Mouse (Mus musculus): ENCODE results near the gene Zbtb7b. TPM values are rescaled to one million over a fixed set of nuclear protein-coding genes. Genes with fewer than 3 reads are reported as not detected.

Gene Zbtb7b
- polyA plus RNA-seq (2014; fragmentation: Illumina TruSeq; extraction: RNeasy Lipid Tissue Mini Kit (QIAGEN cat#74804); ENCODE audit: low read depth, low replicate concordance), result 25.7 TPM

DNA sequence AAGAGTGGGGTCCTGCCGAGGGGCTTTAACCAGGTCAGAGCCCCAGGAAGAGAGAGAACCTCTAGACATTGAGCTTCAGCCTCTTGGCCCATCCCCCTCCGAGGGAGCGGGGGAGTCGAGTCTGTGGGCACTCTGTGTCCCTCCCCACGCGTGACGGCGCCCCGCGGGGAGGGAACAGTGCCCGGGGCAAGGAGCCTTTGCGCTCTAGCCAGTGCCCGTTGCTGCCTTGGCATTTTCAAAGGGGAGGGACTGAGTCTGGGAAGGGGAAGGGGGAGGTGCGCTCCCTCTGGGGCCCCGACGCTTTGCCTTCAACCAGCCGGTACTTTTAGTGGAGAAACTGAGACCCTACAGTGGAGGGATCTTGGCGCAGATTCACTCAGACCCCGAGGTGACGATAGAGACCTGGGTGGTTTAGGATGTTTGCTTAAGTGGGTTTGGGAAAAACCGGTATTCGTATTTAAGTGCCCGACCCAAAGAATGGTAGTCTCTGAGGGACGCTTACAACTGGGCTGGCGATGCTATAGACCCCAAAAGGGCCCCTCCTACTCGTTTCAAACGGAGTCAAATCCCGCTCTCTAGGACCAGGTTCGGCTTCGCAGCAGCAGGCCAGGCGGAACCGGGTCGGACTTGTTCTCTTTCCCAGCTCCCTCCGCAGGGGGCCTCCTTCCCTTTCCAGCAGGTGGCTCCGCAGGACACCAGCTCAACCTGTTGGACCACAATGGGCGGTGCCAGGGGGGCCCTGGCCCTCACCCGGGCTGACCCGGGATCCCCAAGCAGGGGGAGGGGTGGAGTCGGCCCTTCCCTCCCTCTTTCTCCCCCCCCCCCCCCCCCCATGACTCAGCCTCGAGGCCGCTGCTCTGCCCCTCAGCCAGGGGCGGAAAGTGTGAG, at the start of gene Zbtb7b:
Gene Zbtb7b, minus strand, starts transcription at position 771 of the 888 bp plus-strand sequence.

DNA sequence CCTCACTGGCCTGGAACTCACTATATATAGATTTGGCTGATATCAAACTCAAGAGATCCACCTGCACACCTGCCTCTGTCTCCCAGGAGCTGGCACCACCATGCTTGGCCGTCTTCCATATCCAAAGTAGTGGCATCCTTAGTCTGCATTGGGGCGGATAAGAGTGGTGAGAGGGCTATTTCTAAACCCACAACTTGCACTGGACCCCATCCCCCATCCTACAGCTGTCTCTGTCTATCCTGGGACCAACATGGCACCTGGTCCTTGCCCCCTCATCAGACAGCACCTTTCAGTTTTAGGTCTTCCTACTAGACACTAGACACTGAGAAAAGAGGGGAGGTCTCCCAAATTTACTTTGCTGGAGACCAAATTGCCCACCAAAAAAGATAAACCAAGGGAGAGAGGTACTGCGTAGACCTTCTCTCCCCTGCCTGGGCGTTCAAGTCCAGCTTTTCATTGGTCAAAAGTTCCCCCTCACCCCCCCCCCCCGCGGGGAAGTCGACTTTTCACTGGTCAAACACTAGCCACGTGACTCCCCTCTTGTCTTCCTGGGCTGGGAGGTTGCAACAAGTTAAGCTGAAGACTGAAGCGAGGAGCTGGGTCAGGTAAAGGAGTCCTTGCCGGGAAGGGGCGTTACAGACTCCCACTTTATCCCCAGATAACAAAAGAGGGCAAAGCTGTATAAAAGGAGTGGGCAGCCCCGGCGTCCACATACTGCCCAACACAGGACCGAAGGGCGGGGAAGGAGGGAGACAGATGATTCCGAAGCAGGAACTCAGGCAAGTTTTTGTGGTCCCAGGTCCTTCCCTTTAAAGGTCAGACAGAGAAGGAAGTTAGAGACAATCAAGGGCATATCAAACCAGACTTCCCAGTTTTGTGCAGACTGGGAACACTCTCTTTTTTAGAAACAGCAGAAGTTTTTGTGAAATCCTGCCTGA, 41.9 kb upstream of the Zbtb7b start, which contains the start of gene Pbxip1:
Gene Pbxip1, plus strand, starts transcription at position 531 of the 938 bp plus-strand sequence.

DNA sequence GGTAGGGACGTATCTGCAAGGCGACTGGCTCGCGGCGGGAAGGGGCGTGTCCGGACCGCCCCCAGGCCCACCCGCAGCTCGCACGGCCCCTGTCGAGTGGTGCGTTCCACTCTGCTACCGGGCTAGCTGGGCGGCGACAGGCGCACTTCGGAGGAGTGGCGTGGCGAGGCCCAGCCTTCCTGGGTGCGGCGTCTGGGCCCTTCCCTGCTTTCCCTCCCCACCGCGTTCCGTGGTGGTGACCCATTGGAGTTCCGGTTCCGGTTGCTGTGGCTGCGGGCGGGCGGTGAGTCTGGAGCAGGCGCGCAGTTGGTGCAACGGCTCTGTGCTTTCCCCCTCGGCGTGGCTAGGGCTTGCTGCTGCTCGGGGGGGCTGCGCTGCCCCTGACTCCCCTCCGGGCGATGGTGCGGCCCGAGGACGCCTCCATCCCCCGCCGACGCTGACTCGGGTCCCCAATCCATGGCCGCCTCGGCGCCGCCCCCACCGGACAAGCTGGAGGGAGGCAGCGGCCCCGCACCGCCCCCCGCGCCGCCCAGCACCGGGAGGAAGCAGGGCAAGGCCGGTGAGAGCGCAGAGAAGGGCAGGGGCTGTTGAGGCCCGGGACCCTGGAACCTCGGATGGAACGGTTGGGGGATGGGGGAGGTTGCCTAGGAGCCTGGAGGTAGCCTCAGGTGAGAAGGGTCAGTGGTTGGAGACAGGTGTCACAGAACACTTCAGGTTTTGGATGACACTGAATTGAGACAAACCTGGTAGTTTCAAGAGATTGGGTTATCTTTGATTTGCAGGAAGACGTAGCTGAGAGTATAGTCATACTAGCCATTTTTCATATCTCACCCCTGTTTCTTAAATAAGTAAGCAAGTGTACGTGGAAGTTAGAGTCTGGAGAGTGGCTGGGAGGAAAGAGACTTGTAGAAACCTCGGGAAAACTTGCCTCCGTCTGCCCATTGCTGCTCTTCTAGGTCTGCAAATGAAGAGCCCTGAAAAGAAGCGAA, 35.9 kb upstream of the Zbtb7b start, which contains the start of gene Pygo2:
Gene Pygo2, plus strand, starts transcription at position 44 of the 989 bp plus-strand sequence.

DNA sequence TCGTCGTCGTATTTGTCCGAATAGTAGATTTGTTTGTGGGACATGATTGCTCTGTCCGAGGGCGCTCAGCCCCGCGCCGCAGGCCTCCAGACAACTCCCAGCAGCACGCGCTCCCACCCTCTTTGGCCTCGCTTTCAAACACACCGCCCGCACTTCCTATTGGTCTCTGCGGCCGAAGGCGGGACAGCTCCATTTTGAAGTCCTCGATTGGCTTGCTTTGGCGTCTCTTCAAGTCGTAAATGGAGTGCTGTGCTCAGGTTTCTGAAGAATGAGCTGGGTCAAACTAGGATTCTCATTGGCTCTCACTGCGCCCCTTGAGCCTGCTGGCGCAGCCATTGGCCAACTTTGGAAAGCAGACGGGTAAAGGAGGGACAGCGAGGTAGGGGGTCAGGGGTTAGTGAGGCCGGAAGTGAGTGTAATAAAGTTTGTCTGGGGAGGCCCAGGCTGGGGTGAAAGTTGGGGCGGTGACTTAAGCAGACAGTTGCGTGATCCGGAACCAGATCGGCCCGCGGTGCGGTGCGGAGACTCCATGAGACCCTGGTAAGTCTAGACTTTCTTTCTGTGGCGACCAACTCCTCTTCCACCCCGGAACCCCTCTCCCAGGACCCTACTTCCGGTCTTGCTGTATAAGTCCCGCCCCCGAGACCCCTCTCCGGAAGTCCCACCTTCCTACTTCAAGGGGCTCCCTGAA, 23.7 kb upstream of the Zbtb7b start, which contains the start of the genes Cks1b and Shc1:
Gene Cks1b, minus strand, starts transcription at position 214 of the 691 bp plus-strand sequence.
Gene Shc1, plus strand, starts transcription at position 274 of the 691 bp plus-strand sequence.

DNA sequence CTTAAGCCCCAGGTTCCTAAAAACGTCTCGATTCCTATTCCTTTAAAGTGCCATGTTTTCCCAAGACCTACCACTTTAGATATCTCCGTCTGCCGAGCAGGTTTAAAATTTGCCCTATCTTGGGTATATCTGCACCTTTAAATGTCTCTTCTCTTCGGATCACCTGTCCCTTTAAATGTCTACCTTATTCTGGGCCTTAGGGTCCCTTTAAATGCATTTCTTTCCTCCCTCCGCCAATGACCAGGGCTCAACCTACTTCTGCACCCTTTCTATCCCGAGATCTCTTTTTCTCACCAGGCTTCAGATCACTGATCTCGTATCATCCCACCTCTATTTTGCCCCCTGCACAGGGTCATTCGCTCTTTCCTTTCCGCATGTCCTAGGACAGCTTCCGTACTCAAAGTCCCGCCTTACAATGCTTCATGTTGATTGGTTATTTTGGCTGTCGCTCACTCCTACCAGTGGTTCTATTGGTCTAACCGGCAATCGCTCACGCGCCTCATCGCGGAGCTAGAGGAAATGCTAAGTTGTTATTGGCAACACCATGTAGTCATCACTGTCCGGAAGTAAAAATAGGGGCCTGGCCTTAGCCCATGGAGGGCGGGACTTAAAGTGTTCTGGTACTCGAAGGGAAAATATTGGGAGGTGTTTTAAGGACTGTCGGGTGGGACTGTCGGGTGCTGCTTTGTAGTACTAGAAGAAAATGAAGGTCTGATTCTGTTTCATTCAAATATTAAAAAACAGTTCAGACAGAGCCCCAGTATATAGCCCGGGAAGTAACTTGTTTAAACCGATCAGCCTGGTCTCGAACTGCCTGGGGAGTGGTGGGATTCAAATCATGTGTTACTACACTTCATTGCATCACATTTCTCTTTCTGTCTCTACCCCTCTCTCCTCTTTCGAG, 17.2 kb upstream of the Zbtb7b start, which contains the start of gene Flad1:
Gene Flad1, minus strand, starts transcription at position 381 of the 904 bp plus-strand sequence.

DNA sequence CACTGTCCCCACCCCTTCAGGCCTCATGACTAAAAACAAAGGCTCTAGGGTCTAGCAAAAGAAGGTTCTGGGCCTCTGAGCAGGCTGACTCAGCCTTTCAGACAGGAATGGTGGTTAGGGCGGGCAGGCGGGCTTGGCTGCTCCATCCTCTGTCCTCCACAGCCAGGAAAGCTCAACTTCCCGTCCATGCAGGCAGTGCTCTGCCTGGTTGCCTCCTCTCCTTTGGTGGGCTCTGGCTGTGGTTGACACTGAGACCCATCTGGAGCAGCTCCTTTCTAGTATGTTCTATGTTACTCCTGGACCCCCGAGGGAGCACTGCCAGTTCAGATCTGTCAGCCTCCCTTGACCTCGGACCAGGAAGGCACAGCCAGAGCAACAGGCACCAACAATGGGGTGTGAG, 8.1 kb upstream of the Zbtb7b start, which contains the start of gene Lenep:
Gene Lenep, minus strand, starts transcription at position 101 of the 400 bp plus-strand sequence.

DNA sequence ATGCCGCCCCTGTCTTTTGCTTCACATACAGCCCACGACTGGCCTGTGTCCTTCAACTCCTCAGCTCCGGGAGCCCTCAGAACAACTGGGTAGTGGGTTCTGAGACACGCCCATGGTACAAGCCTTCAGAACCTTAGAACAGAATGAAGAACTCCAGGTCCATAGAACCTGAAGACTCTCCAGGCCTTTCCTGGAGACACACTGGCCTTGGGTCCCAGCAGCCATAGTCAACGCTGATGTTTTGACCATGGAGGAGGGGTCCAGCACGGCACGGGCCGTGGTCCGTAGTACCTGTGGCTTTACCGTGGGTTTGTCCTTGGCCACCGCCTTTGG, 29.5 kb downstream of the Zbtb7b start, which contains the start of gene Dcst1:
Gene Dcst1, minus strand, starts transcription at position 101 of the 333 bp plus-strand sequence.

DNA sequence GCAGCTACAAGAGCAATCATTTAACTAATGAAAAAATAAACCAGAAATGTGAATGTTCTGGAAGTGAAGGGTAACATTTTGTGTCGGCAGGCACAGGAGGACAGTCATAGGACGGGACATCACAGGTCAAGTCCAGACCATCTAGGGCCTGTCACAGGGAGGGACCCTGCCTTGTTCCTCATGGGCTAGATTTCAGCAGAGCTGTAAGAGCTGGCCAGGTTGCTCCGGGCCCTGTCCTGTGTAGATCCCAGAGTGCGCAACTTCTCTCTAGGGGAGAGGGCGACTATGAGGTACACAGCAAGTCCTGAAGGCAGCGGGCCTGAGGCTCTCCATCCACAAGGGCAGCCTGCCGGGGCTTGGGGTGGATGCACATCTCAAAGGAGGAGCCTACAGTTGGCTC, 32.9 kb downstream of the Zbtb7b start, which contains the start of gene Dcst2:
Gene Dcst2, plus strand, starts transcription at position 301 of the 400 bp plus-strand sequence.

DNA sequence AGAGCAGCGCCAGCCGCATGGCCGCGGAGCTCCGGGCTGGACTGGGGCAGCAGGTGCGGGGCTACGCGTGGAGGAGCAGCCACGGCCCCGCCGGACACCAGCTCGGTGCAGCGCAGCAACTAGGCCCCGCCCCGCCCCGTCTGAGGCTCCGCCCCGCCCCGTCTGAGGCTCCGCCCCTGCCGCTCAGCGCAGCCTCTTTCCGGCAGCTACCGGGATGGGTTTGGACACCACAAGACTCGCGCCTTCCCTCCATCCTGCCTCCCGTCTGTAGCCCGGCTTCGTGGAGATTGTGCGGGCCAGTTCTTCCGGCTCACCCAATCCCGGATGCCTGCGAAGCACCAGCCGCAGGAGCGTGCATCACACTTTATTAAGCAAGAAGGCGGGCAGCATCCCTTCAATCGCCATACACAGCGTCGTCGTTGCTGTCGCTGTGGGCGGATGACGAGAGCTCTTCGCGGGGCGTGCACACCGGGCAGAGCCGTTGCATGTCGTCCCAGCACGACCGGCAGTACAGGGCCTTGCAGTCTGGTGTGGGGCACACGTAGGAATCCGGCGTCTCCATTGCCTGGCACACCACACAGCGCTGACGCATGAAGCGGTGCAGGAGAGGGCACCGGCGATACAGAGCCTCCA, 44.6 kb downstream of the Zbtb7b start, which contains the start of gene Adam15:
Gene Adam15, minus strand, starts transcription at position 128 of the 633 bp plus-strand sequence.

DNA sequence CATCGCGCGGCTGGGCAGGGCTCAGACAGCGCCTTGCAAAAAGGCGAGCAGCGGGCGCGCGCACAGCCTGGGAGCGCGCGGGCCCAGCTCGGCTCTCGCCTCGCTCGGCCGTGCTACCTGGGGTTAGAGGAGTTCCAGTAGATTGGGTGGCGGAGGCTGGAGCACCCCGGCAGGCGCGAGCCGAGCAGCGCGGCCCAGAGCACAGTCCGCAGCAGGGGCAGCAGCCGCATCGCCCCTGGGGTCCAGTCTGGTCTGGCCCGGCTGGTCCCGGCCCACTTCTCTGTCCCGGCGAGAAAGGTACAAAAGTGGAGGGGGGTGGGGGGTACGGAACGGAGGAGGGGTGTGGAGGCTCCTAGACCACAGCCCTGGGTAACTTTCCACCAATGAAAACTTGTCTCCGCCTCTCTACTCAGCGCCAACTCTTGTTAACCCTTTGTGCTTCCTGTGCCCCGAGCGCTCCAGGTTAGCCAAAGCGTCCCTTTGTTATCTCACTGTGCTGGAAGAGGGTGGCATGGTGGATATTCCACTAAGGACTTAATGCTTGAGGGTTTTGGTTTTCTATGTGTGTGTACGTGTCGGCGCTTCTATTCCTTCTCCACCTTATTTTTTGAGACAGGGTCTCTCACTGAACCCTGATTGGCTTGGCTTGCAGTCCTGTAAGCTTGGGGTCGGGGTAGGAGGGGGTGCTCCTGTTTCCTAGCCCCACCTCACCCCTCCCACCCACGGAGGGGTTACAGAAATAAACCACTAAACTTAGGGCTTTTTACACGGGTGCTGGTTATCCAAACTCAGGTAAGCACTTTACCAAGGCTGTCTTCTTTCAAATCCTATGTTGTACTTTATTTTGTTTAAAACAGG, 56.6 kb downstream of the Zbtb7b start, which contains the start of gene Efna4:
Gene Efna4, minus strand, starts transcription at position 308 of the 858 bp plus-strand sequence.

Other genes starting within 250 kb of the Zbtb7b start
- 0.73 TPM for gene Hcn3, start 234.6 kb downstream of the Zbtb7b start, polyA plus RNA-seq (2014; fragmentation: Illumina TruSeq; extraction: RNeasy Lipid Tissue Mini Kit (QIAGEN cat#74804); ENCODE audit: low read depth, low replicate concordance)
- gene Clk2, start 230.0 kb downstream of the Zbtb7b start, polyA plus RNA-seq (2014; fragmentation: Illumina TruSeq; extraction: RNeasy Lipid Tissue Mini Kit (QIAGEN cat#74804); ENCODE audit: low read depth, low replicate concordance), result 30.6 TPM
- gene Scamp3, start 217.3 kb downstream of the Zbtb7b start, polyA plus RNA-seq (2014; fragmentation: Illumina TruSeq; extraction: RNeasy Lipid Tissue Mini Kit (QIAGEN cat#74804); ENCODE audit: low read depth, low replicate concordance), result 52.7 TPM
- gene Fam189b, start 211.6 kb downstream of the Zbtb7b start, polyA plus RNA-seq (2014; fragmentation: Illumina TruSeq; extraction: RNeasy Lipid Tissue Mini Kit (QIAGEN cat#74804); ENCODE audit: low read depth, low replicate concordance), result 5.2 TPM
- gene Gba, start 191.8 kb downstream of the Zbtb7b start, polyA plus RNA-seq (2014; fragmentation: Illumina TruSeq; extraction: RNeasy Lipid Tissue Mini Kit (QIAGEN cat#74804); ENCODE audit: low read depth, low replicate concordance), result 17.9 TPM
- 12.0 TPM for gene Thbs3, start 179.6 kb downstream of the Zbtb7b start, polyA plus RNA-seq (2014; fragmentation: Illumina TruSeq; extraction: RNeasy Lipid Tissue Mini Kit (QIAGEN cat#74804); ENCODE audit: low read depth, low replicate concordance)
- gene Mtx1, start 167.7 kb downstream of the Zbtb7b start, polyA plus RNA-seq (2014; fragmentation: Illumina TruSeq; extraction: RNeasy Lipid Tissue Mini Kit (QIAGEN cat#74804); ENCODE audit: low read depth, low replicate concordance), result 78.4 TPM
- 0.18 TPM for gene Muc1, start 165.7 kb downstream of the Zbtb7b start, polyA plus RNA-seq (2014; fragmentation: Illumina TruSeq; extraction: RNeasy Lipid Tissue Mini Kit (QIAGEN cat#74804); ENCODE audit: low read depth, low replicate concordance)
- gene Krtcap2, start 148.8 kb downstream of the Zbtb7b start, polyA plus RNA-seq (2014; fragmentation: Illumina TruSeq; extraction: RNeasy Lipid Tissue Mini Kit (QIAGEN cat#74804); ENCODE audit: low read depth, low replicate concordance), result 57.1 TPM
- gene Trim46, start 148.5 kb downstream of the Zbtb7b start, polyA plus RNA-seq (2014; fragmentation: Illumina TruSeq; extraction: RNeasy Lipid Tissue Mini Kit (QIAGEN cat#74804); ENCODE audit: low read depth, low replicate concordance), result 1.0 TPM
- gene Dpm3, start 135.4 kb downstream of the Zbtb7b start, polyA plus RNA-seq (2014; fragmentation: Illumina TruSeq; extraction: RNeasy Lipid Tissue Mini Kit (QIAGEN cat#74804); ENCODE audit: low read depth, low replicate concordance), result 48.2 TPM
- 42.9 TPM for gene Slc50a1, start 124.2 kb downstream of the Zbtb7b start, polyA plus RNA-seq (2014; fragmentation: Illumina TruSeq; extraction: RNeasy Lipid Tissue Mini Kit (QIAGEN cat#74804); ENCODE audit: low read depth, low replicate concordance)
- 33.4 TPM for gene Efna1, start 113.6 kb downstream of the Zbtb7b start, polyA plus RNA-seq (2014; fragmentation: Illumina TruSeq; extraction: RNeasy Lipid Tissue Mini Kit (QIAGEN cat#74804); ENCODE audit: low read depth, low replicate concordance)
- gene Efna3, start 71.8 kb downstream of the Zbtb7b start, polyA plus RNA-seq (2014; fragmentation: Illumina TruSeq; extraction: RNeasy Lipid Tissue Mini Kit (QIAGEN cat#74804); ENCODE audit: low read depth, low replicate concordance), result not detected
- 0.37 TPM for gene Efna4, start 56.7 kb downstream of the Zbtb7b start, polyA plus RNA-seq (2014; fragmentation: Illumina TruSeq; extraction: RNeasy Lipid Tissue Mini Kit (QIAGEN cat#74804); ENCODE audit: low read depth, low replicate concordance)
- 92.6 TPM for gene Adam15, start 44.8 kb downstream of the Zbtb7b start, polyA plus RNA-seq (2014; fragmentation: Illumina TruSeq; extraction: RNeasy Lipid Tissue Mini Kit (QIAGEN cat#74804); ENCODE audit: low read depth, low replicate concordance)
- not detected for gene Dcst2, start 32.8 kb downstream of the Zbtb7b start, polyA plus RNA-seq (2014; fragmentation: Illumina TruSeq; extraction: RNeasy Lipid Tissue Mini Kit (QIAGEN cat#74804); ENCODE audit: low read depth, low replicate concordance)
- gene Dcst1, start 29.5 kb downstream of the Zbtb7b start, polyA plus RNA-seq (2014; fragmentation: Illumina TruSeq; extraction: RNeasy Lipid Tissue Mini Kit (QIAGEN cat#74804); ENCODE audit: low read depth, low replicate concordance), result not detected
- gene Lenep, start 8.0 kb upstream of the Zbtb7b start, polyA plus RNA-seq (2014; fragmentation: Illumina TruSeq; extraction: RNeasy Lipid Tissue Mini Kit (QIAGEN cat#74804); ENCODE audit: low read depth, low replicate concordance), result not detected
- 50.8 TPM for gene Flad1, start 17.1 kb upstream of the Zbtb7b start, polyA plus RNA-seq (2014; fragmentation: Illumina TruSeq; extraction: RNeasy Lipid Tissue Mini Kit (QIAGEN cat#74804); ENCODE audit: low read depth, low replicate concordance)
- gene Cks1b, start 23.6 kb upstream of the Zbtb7b start, polyA plus RNA-seq (2014; fragmentation: Illumina TruSeq; extraction: RNeasy Lipid Tissue Mini Kit (QIAGEN cat#74804); ENCODE audit: low read depth, low replicate concordance), result 3.8 TPM
- gene Shc1, start 23.7 kb upstream of the Zbtb7b start, polyA plus RNA-seq (2014; fragmentation: Illumina TruSeq; extraction: RNeasy Lipid Tissue Mini Kit (QIAGEN cat#74804); ENCODE audit: low read depth, low replicate concordance), result 27.3 TPM
- 19.0 TPM for gene Pygo2, start 35.4 kb upstream of the Zbtb7b start, polyA plus RNA-seq (2014; fragmentation: Illumina TruSeq; extraction: RNeasy Lipid Tissue Mini Kit (QIAGEN cat#74804); ENCODE audit: low read depth, low replicate concordance)
- 78.1 TPM for gene Pbxip1, start 41.9 kb upstream of the Zbtb7b start, polyA plus RNA-seq (2014; fragmentation: Illumina TruSeq; extraction: RNeasy Lipid Tissue Mini Kit (QIAGEN cat#74804); ENCODE audit: low read depth, low replicate concordance)
- 19.8 TPM for gene Pmvk, start 59.8 kb upstream of the Zbtb7b start, polyA plus RNA-seq (2014; fragmentation: Illumina TruSeq; extraction: RNeasy Lipid Tissue Mini Kit (QIAGEN cat#74804); ENCODE audit: low read depth, low replicate concordance)
- gene Kcnn3, start 125.4 kb upstream of the Zbtb7b start, polyA plus RNA-seq (2014; fragmentation: Illumina TruSeq; extraction: RNeasy Lipid Tissue Mini Kit (QIAGEN cat#74804); ENCODE audit: low read depth, low replicate concordance), result 1.3 TPM

Data from heart, adult 10 weeks (tissue).